Mouse (Mus musculus) stomach, postnatal 0 days (tissue): ENCODE measurements around the gene Vgf.

ENCODE experiments used
- CTCF ChIP-seq: IDR thresholded peaks from 2 replicates; pipeline ENCODE4 v1.5.1; 2016; ENCODE audit warnings: antibody characterized with exemption, low read depth, mild to moderate bottlenecking, moderate library complexity
- EP300 ChIP-seq: optimal IDR thresholded peaks from 2 replicates; pipeline ENCODE3; 2016; ENCODE audit warnings: antibody characterized with exemption

DNA sequence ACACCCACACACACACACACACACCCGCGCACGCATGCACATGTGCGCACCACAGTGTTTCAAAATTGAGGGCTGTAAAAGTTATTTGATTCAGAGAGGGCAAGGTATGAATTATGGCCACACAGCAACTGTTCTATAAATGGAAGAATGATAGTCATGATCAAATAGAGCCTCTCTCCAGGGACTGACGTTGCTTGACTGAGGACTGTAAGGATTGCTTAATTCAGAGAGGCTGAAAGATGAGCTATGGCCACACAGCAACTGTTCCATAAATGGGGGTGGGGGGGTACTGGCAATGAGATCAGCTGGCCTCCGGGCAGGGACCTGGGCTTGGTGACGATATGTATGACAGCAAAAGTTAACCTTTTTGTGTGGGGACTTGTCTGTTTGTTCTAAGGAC is 51.0 kb downstream of the Vgf start:
- TF ChIP-seq EP300 (no peak), CTCF (no peak)
